8 mouse cellular contexts compared by ENCODE assay signal in the genomic region with DNA sequence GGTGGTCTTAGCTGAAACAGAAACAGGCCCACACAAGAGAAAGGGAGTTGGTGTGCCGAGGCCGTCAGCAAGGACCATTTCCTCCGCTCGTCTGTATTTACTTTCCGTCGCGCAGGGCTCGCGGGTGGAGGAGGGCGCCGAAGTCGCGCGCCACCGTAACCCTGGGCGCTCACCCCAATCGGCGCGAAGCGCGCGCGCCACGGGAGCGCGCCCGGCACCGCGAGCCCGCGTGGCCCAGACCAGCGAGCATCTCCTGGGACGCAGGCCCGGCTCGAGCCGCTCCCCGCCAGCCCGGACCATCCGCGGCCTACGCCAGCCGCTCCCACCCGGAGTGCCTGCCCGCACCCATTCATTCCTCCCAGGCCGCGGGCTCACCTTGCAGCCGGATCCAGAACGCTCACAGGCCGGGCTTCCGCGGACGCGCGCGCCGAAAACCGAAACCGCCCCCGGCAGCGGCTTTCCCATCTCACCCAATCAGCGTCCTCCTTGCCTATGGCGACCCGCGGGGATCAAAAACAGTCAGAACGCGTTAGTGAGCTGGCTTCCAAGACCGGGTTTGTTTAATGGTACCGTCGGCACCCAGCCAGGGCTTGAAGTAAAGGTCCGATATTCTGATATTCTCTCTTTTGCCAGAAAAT. TPM values are rescaled to one million over a fixed set of nuclear protein-coding genes. Genes with fewer than 3 reads are reported as not detected.
A peak's percentile ranks its signal among the peaks of the same experiment; 100 is the strongest.
DNase-seq lines count a peak whose midpoint lies in the region; ATAC-seq lines count a peak whose summit lies in the region.

TSS of gene Lsm6 (minus strand) at position 468 of the 638 bp plus-strand sequence.

- peak; percentile 95 for ATAC-seq in hindbrain, embryonic 11.5 days (ENCODE audit: low FRiP score)

- no peaks in the 10 kb centered on the region for H3K36me3 ChIP-seq in hindbrain, embryonic 11.5 days (ENCODE audit: control insufficient read depth, insufficient read depth, low read length)

- no peaks in the 10 kb centered on the region for H3K27me3 ChIP-seq in hindbrain, embryonic 11.5 days (ENCODE audit: control insufficient read depth, insufficient read depth, low read length)

- H3K9ac ChIP-seq in hindbrain, embryonic 11.5 days (ENCODE audit: low read depth, low read length), result peak within 1 kb of the TSS; percentile 69

- peak within 1 kb of the TSS; percentile 46 for H3K4me2 ChIP-seq in hindbrain, embryonic 11.5 days (replicated peaks; ENCODE audit: low read depth, low read length)

- peak within 1 kb of the TSS; percentile 56 for H3K4me3 ChIP-seq in hindbrain, embryonic 11.5 days (ENCODE audit: low read depth, low read length)

- under 1% methylated on average over 65 of the region's 70 CpGs for WGBS in hindbrain, embryonic 11.5 days

- H3K9me3 ChIP-seq in hindbrain, embryonic 11.5 days (ENCODE audit: control insufficient read depth, low read length), result no peaks in the 10 kb centered on the region

- H3K4me1 ChIP-seq in hindbrain, embryonic 11.5 days (replicated peaks; ENCODE audit: control insufficient read depth, insufficient read depth, low read length), result no peaks in the 10 kb centered on the region

- peak; percentile 98 for DNase-seq in Muller cell, postnatal 12 days (ENCODE audit: inconsistent ontology term)
- DNase-seq in cerebellum, adult 9-11 months, result peak; percentile 97
- DNase-seq in frontal cortex, adult 2 months (ENCODE audit: extremely low spot score in 1 of 2, low spot score in 1 of 2), result peak; percentile 92 to 100
- DNase-seq in hindbrain, embryonic 11.5 days (ENCODE audit: low spot score), result peak; percentile 98
- DNase-seq in layer of hippocampus, postnatal 10 days (ENCODE audit: low spot score in 2 of 2), result peak; percentile 99 to 100
- DNase-seq in lung, postnatal 10 days, result peak; percentile 99
- DNase-seq in ovary, postnatal 36 days (ENCODE audit: low spot score), result peak; percentile 98
- DNase-seq in thymus, postnatal 25 days, result peak; percentile 99

- H3K27ac ChIP-seq in hindbrain, embryonic 11.5 days (ENCODE audit: low read depth, low read length), result peak within 1 kb of the TSS; percentile 86

RNA-seq across cellular contexts. Expression of gene Lsm6, which starts in this region (rescaled TPM):
- polyA plus RNA-seq in frontal cortex, adult 2 months (2012; rRNA removed), result 75.4 and 86.7 TPM in 2 replicates
- polyA plus RNA-seq in hindbrain, embryonic 11.5 days (2014; fragmentation: Nextera tagmentation; extraction: Ambion mirVana), result 220 and 233 TPM in 2 replicates
- total RNA-seq in layer of hippocampus, postnatal 10 days (2021), result 10 to 100 TPM; 62.3 to 66.3 TPM

Comparison
In these comparisons a context has a peak if more than half of its experiments do, and no peak if none do; other contexts are left out.
1. Peak in every context shown above with its lines: DNase-seq, ATAC-seq, H3K4me3 ChIP-seq and H3K27ac ChIP-seq.